Mouse (Mus musculus): ENCODE results near the gene Tex261.

The Tex261 gene

DNA sequence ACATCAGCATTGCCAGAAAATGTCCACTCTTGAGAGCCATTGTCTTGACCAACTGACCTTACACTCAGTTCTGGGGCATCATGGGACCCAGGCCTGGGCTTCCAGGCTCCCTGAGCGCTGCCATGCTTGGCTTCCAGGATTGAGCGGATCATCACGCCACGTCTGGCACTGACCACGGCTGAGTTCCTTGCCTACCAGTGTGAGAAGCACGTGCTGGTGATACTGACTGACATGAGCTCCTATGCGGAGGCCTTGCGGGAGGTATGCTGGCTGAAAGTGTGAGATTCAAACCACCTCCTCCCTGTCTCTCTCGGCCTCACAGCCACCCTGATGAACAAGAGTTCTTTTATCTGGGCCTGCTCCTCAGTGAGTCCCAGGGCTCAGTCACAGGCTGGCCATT is 19.6 kb downstream of the Tex261 start:
- no peak for DNase-seq

GRCm38 (mm10) chr6:83750171-83750684 is 25.4 kb downstream of the Tex261 start:
- DNase-seq: no peak

GRCm38 (mm10) chr6:83749286-83749685 is 26.3 kb downstream of the Tex261 start:
- no peak for DNase-seq

- DNase-seq: no peak
Observed at GRCm38 (mm10) chr6:83745466-83745865, 30.1 kb downstream of the Tex261 start.

GRCm38 (mm10) chr6:83744557-83744956 is 31.1 kb downstream of the Tex261 start:
- no peak for DNase-seq

DNA sequence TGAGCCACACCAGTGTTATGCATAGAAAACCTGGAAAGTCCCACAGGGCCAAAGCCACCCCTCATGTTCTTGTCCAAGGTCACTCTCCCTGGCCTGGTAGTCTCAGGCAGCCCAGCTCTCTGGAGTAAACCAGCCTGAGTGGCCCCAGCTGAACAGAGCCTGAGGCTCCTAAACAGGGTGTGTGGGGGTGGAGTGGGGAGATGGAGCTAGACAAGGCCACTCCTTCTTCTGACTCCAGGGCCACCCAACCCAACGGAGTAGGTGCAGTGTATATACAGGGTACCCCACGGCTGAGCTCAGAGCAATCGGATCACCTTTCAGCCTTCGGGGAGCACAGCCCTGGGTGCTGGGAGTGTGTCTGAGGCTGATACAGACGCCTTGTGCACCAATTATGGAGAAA is 31.5 kb downstream of the Tex261 start:
- no peak for DNase-seq

- DNase-seq: no peak
Observed at GRCm38 (mm10) chr6:83743212-83743611, 32.4 kb downstream of the Tex261 start.

DNA sequence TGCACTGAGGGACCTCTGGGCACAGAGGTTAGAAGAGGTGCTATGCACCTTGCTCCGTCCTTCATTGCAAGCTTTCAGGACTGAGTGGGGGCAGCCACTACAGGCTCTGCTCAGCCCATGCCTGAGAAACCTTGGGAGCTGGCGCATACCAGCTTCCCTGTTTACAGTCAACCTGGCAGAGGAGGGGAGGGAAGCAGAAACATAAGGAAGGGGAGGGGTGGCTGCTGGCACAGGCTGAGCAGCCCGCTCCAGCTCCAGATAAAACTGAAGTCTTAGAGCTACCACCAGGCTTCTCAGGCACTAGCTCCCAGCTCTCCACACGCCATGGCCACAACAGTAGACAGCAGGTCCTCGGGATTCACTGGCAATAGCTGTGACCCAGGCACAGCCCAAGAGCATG is 32.9 kb downstream of the Tex261 start, which contains the start of gene Atp6v1b1:
Gene Atp6v1b1 (plus strand): TSS at position 230 of the 400 bp plus-strand sequence.
- no peak for DNase-seq

DNA sequence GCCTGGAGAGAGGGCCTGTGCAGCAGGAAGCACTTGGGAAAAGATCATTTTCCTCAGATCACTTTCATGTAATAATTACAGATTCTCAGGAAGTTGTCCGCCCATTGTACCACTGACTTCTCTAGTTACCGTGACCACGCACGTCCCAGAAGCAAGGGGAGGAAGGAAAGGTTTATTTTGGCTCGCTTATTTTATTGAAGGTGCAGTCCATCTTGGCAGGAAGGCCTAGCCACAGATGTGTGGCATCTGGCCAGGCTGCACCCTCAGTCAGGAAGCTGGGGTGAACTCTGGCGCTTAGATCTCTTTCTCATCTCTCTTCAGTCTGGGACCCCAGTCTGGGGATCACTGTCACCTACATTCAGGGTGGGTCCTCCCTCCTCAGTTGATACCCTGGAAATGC is 37.0 kb downstream of the Tex261 start:
- no peak for DNase-seq

DNA sequence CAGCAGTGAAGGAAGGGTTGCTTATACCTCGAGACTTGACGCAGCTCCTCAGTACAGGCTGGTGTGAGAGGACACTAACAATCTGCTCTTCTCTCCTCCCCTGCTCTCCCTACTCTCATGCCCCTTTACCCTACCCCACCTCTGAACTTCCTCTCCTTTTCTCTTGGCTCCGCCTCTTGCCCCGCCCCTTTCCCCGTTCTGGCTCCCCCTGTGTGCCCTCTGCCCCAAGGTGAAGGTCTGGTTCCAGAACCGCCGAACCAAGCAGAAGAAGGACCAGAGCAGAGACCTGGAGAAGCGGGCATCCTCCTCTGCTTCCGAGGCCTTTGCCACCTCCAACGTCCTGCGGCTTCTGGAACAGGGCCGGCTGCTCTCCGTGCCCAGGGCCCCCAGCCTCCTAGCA is 38.3 kb downstream of the Tex261 start:
- DNase-seq: no peak

DNA sequence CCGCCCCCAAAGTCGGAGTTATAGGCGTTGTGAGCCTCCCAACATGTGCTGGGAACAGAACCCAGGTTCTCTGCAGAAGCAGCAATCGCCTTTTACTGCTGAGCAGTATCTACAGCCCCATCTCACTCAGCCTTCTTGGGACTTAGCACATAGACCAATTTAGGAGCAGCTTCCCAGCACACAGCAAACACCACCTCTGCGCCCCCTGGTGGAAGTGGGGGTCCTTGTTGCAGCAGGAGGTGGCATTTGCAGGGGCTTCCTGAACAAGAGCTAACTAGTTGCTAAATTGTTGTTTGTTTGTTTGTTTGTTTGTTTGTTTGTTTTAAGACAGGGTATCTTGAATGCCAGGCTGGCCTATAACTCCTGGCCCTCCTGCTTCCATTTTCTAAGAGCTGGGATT is 44.5 kb downstream of the Tex261 start:
- DNase-seq: no peak

GRCm38 (mm10) chr6:83729350-83729970 is 46.2 kb downstream of the Tex261 start:
- DNase-seq: no peak

DNA sequence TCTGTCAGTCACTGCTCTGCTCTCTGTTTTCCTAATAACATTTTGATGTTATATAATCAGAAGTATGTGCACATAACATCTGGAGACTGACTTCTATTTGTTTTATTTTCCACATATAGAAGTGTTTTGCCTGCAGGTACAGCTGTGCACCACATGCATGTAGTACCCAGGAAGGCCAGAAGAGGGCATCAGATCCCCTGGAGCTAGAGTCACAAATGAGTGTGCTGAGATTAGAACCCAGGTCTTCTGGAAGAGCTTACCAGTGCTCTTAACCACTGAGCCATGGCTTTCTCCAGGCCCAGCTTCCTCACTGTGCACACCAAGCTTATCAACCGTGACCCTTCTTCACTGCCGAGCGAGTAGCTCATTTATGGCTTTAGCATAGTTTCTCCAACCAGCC is 47.1 kb downstream of the Tex261 start:
- no peak for DNase-seq

GRCm38 (mm10) chr6:83727178-83727577 is 48.4 kb downstream of the Tex261 start:
- no peak for DNase-seq

- DNase-seq: no peak
Observed at GRCm38 (mm10) chr6:83722526-83722925, 53.1 kb downstream of the Tex261 start.

Data from cerebellum, adult 9-11 months (tissue).